Mouse (Mus musculus) urinary bladder, adult 2 months (tissue): Measurements from ENCODE around the gene Rnf39. TPM values are rescaled to one million over a fixed set of nuclear protein-coding genes. Genes with fewer than 3 reads are reported as not detected.

Experiments used
- DNase-seq: peaks from one replicate; pipeline ENCODE4 v3.0.0; 2022; ENCODE audit warnings: low spot score
- polyA plus RNA-seq: library from polyadenylated mRNA; depleted of rRNA; stranded (reverse); fragments of >200 nt; gene quantifications from 2 replicates; pipeline ENCODE4 v1.2.3, GENCODE M21; 2012; rRNA removed

Rnf39 gene
- 8.9 and 11.0 TPM in 2 replicates for polyA plus RNA-seq

DNA sequence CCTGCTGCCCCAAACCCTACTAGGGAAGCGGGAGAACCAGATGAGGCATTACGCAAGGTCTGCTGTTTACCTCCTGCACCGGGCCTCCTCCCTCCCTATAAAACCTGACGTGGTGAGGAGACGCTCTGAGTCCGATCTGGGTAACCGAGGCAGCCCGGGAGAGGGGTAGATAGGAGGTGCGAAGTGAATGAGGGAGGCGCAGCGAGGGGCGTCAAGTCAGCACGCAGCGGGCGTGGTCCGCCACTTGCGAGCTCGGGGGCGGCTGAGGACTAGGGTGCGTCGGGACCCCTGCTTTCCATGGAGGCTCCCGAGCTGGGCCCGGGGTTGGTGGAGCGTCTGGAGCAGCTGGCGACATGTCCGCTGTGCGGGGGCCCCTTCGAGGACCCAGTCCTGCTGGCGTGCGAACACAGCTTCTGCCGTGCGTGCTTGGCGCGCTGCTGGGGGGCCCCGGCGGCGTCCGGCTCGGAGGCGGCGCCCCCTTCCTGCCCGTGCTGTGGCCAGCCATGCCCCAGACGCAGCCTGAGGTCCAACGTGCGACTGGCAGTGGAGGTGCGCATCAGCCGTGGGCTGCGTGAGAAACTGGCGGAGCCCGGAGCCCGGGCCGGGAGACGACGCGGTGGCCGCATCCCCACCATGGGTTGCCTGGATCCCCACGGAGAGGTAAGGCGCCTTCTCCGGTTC, at the start of gene Rnf39:
TSS of gene Rnf39 (plus strand) at position 128 of the 681 bp plus-strand sequence.
- peak; percentile 72 for DNase-seq

DNA sequence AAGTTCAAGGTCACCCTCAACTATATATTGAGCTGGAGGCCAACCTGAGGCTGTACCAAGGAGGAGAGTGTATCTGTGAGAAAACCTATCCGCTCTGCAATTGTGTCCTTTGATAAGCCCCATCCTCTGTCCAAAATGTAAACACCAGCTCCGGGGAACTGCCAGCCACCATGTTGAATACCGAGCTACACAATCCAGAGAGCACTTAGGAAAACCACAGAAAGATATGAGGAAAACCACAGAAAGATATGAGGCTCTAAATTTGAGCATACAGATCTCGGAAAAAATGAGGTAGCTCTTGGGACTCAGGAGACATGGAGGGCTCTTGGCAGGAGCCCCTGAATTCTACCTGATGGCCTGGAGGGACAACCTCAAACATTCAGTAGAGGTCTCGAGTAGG, 49.3 kb upstream of the Rnf39 start:
- DNase-seq, result no peak

DNA sequence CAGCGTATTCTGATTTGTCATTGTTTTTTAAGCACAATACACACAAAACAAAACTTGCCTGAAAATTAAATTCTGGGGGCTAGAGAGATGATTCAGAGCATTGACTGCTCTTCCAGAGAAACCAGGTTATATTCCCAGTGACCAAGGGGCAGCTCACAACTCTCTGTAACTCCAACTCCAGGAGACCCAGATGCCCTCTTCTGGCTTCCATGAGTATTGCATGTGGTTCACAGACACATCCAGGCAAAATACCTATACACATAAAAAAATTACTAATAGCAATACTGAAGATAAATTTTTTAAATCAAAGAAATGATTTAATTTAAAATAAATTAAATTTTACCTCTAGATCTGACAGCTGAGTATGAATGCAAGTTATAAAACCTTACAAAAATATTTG, 46.1 kb upstream of the Rnf39 start:
- DNase-seq, result no peak

DNA sequence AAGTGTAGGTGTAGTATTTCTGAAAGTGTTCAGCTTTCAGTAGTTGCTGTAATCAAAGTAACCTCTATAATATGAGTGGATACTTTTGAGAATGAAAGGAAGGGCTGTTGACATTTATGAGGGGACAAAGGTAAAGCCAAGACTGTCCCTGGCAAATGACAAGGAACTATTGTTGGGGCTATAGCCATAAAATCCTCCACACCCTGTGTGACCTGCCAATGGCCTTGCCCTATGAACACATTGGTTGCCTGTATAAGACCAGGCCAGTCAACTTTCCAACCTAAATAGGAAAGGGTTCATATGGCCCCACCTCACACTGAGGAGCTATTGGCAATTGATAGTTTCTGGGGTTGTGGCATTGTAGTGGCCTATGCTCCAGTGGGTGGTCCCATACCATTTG, 45.7 kb upstream of the Rnf39 start:
- DNase-seq, result no peak

GRCm38 (mm10) chr17:36897552-36898205, 45.0 kb upstream of the Rnf39 start, which contains the start of gene Trim31:
Gene Trim31, plus strand, starts transcription at chr17:36898118.
- DNase-seq, result no peak

GRCm38 (mm10) chr17:36899376-36899775, 43.3 kb upstream of the Rnf39 start:
- no peak for DNase-seq

GRCm38 (mm10) chr17:36900001-36900400, 42.7 kb upstream of the Rnf39 start:
- DNase-seq, result no peak

GRCm38 (mm10) chr17:36900691-36901090, 42.0 kb upstream of the Rnf39 start:
- no peak for DNase-seq

DNA sequence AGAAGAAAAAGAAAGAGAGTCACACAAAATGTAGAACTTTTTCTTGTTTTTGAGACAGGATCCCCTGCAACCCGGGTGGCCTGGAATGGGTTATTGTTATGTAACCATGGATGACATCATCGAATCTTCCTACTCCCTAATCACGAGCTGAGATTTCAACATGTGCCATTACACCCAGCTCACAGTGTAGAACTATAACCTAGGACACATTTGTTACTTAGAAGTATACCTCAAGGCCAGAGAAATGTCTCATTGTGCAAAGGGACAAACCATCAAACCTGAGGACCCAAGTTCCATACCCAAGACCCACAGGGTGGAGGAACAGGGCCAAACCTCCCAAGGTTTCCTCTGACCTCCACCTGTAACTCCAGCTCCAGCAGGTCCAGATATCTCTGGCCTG, 39.1 kb upstream of the Rnf39 start:
- DNase-seq, result no peak

- no peak for DNase-seq
Observed at GRCm38 (mm10) chr17:36908235-36908634, 34.5 kb upstream of the Rnf39 start.

- no peak for DNase-seq
Observed at GRCm38 (mm10) chr17:36909802-36910201, 32.9 kb upstream of the Rnf39 start.

DNA sequence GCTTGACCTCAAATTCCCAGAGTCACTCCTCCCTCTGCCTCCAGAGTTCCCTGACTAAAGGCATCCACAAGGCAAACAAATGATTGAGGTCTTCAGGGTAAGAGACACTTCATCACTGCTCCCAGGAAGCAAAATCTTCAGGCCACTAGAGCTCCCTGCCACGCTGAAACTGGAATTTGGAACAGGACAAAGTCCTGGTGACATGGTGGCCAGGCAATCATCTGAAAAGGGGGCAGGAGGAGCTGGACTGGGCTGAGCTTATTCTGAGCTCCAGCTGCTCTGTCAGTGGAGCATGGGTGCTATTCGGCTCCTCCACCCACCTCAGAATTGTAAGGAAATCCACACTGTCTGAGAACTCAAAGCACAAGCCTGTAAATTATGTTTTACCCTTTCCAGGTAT, 30.7 kb upstream of the Rnf39 start:
- no peak for DNase-seq

DNA sequence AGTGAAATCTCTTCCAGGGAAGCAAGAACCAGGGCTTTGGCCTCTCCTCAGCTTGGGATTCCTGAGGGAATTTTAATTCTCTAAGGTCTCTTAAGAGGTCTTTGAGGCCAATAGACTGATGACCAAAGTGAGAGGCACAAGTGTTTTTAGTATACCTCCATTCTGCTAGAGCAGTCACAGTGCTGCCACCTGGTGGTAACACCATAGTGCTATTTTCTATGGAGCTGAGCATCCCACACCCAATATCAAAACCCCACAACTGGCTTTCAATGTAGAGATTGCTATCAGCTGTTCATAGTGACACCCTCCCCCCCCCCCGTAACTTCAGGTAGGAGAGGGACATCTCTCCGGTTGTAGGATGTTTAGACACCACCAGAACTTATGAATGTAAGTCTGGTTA, 28.6 kb upstream of the Rnf39 start:
- DNase-seq, result no peak

DNA sequence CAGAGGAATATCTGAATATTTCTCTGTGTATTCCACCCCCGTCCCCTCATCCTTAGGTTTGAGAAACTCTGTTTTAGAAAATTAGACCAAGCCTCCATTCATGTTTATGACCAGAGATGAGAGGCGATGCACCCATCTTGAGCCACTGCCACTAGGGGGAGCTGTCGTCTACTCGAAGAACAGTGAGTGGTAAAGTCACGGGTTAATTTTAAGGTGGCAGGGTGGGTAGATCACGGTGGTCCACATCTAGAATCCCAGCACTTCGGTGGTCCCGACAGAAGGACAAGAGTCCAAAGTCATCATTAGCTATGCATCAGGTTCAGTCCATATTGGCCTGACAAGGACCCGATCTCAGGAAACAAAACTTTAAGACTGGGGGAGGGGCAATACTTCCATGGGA, 27.6 kb upstream of the Rnf39 start:
- peak; percentile 29 for DNase-seq

GRCm38 (mm10) chr17:36920239-36920638, 22.5 kb upstream of the Rnf39 start:
- peak; percentile 35 for DNase-seq

DNA sequence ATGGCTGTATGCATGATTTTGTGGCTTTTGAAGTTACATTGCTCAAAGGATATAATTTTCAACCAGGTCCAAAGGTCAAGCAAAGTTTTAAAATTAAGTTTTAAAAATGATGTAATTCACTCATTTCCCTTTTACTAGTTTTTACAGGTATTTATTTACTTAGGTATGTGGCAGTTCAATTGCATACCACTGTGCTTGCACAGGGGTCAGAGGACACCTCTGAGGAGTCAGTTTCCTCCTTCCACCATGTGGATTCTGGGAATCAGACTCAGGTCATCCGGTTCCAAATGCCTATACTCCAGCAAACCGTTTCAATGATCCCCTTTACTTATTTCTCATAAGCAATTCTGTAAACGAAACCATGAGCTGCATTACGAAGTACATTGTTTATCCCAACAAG, 20.0 kb upstream of the Rnf39 start:
- no peak for DNase-seq

GRCm38 (mm10) chr17:36923491-36923890, 19.2 kb upstream of the Rnf39 start:
- no peak for DNase-seq

- DNase-seq, result no peak
Observed at GRCm38 (mm10) chr17:36927496-36928120, 15.1 kb upstream of the Rnf39 start.

- no peak for DNase-seq
Observed at GRCm38 (mm10) chr17:36929236-36929932, 13.3 kb upstream of the Rnf39 start.

DNA sequence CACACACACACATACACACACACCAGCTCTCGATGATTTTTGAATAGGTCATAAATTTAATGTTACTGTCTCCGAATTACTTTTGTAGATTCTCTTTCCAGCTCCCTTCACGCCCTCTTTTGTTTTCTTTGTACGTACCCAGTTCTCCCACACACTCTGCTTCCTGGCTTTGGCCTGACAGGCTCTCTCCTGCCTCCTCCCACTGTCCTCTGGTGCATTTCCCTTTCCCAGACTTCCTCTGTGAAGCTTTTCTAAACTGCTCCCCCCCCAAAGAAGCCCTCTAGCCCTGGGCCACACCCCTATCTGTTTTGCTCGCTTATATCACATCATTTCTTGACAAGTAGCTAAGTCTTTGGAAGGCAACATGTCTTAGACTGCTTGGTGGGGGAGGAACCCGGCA, 12.5 kb upstream of the Rnf39 start:
- no peak for DNase-seq

DNA sequence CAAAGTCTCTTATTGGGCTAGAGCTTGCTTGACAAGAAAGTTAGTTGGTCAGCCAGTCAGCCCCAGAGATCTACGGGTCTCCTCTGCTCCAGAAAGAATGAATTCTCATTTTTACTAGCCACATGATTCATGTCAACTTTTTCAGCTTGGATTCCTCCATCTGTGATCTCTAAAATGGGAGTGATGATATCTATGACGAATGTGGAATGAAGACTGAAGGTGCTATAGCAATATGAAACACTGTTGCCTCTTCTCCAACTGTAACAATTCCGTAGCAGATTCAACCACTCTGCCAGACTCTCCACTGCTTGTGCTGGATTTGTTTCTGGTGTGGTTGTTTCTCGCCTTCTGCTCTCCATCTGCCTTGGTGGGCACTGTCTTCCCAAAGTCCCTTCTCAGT, 11.6 kb upstream of the Rnf39 start:
- no peak for DNase-seq

DNA sequence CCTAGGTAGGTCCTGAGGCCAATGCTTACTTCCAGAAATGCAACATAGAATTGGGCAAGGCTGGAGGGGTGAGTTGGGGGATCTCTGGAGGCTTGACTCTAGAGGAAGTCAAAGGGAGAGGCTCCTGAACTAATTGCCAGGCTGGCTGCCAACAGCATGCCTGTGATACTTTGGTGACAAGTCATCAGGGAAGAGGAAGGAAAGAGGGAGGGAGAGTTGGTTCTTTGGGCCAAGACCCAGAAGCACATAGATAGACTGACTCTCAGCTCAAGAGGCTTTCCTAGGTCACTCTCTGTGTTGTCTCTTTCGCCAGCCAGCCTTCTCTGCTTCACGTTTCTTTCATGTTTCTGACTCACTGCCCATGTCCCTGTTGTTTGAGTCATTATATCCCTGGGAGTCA, 10.9 kb upstream of the Rnf39 start:
- no peak for DNase-seq

GRCm38 (mm10) chr17:36938056-36938455, 4.7 kb upstream of the Rnf39 start:
- DNase-seq, result no peak
